Comparison of ENCODE assay signal across 27 mouse cellular contexts in the genomic region with DNA sequence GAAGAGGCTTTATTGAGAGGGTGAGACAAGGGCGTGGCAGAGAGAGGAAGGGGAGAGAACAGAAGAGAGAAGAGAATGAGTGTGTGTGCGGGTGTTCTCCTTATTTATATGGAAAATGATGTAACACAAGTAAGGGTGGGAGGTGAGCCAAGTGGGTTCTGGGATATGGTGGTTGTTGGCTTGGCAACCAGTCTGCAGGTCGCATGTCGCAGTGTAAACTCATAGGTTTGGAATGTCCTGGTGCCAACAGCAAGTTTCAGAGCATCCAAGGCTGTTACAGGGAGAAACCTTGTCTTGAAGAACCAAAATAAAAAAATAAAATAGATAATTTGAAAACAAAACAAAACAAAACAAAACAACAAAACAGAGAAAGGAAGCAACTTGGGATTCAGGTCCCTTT.
"Had no signal": no experiment of that assay in that cellular context is flagged by ENCODE, and none has a peak within 500 bp of the region (broad histone marks: within the 10 kb centered on the region; RNA-seq: fewer than 3 reads in every experiment).

No protein-coding gene starts in this region.

- H3K9me3 ChIP-seq: heart, embryonic 13.5 days; heart, embryonic 15.5 days; hindbrain, embryonic 10.5 days; hindbrain, embryonic 12.5 days; intestine, embryonic 15.5 days; limb, embryonic 10.5 days; limb, embryonic 12.5 days; liver, embryonic 13.5 days had no signal

- H3K27me3 ChIP-seq: heart, embryonic 13.5 days; heart, embryonic 15.5 days; hindbrain, embryonic 12.5 days; intestine, embryonic 15.5 days; limb, embryonic 12.5 days; liver, embryonic 13.5 days had no signal

- H3K9ac ChIP-seq: heart, embryonic 13.5 days; heart, embryonic 15.5 days; hindbrain, embryonic 12.5 days; hindbrain, embryonic 14.5 days; intestine, embryonic 15.5 days; limb, embryonic 12.5 days; liver, embryonic 13.5 days had no signal

- DNase-seq: gastrocnemius, postnatal 14 days; gastrocnemius, postnatal 36 days; heart, adult 11 months; heart, adult 2 months; heart, postnatal 4 days; kidney, adult 18-20 months; kidney, adult 8-10 months; kidney, postnatal 10 days; kidney, postnatal 25 days; kidney, postnatal 4 days; liver; liver, embryonic 13.5 days had no signal

- H3K36me3 ChIP-seq: heart, embryonic 13.5 days; heart, embryonic 15.5 days; hindbrain, embryonic 10.5 days; hindbrain, embryonic 12.5 days; intestine, embryonic 15.5 days; limb, embryonic 10.5 days; limb, embryonic 12.5 days; liver, embryonic 13.5 days had no signal

- H3K27ac ChIP-seq: heart, adult 2 months; heart, embryonic 13.5 days; heart, embryonic 15.5 days; hindbrain, embryonic 10.5 days; hindbrain, embryonic 12.5 days; hindbrain, embryonic 14.5 days; intestine, embryonic 15.5 days; layer of hippocampus, adult 2 months; left cerebral cortex, adult 2 months; limb, embryonic 10.5 days; limb, embryonic 12.5 days; liver, embryonic 13.5 days had no signal

- H3K4me2 ChIP-seq: heart, embryonic 11.5 days; heart, embryonic 13.5 days; heart, embryonic 15.5 days; hindbrain, embryonic 12.5 days; hindbrain, embryonic 14.5 days; intestine, embryonic 15.5 days; limb, embryonic 12.5 days; liver, embryonic 11.5 days; liver, embryonic 13.5 days had no signal

- ATAC-seq: hindbrain, embryonic 16.5 days; inflammation-experienced regulatory T-cells, adult 6 months; intestine, embryonic 15.5 days; intestine, postnatal 0 days had no signal

- H3K4me3 ChIP-seq: heart, adult 2 months; heart, embryonic 13.5 days; heart, embryonic 15.5 days; hindbrain, embryonic 10.5 days; hindbrain, embryonic 12.5 days; intestine, embryonic 15.5 days; layer of hippocampus, adult 2 months; left cerebral cortex, adult 2 months; limb, embryonic 10.5 days; limb, embryonic 12.5 days; liver, embryonic 13.5 days had no signal

- H3K4me1 ChIP-seq: heart, embryonic 13.5 days; heart, embryonic 15.5 days; hindbrain, embryonic 10.5 days; hindbrain, embryonic 12.5 days; intestine, embryonic 15.5 days; limb, embryonic 10.5 days; limb, embryonic 12.5 days; liver, embryonic 13.5 days had no signal
